In genomic region chr4:123917548-123918140, GRCm38 (mm10) we compare ENCODE assay signal across 8 mouse cellular contexts. TPM values are rescaled to one million over a fixed set of nuclear protein-coding genes. Genes with fewer than 3 reads are reported as not detected.
A peak's percentile ranks its signal among the peaks of the same experiment; 100 is the strongest.
DNase-seq lines count a peak whose midpoint lies in the region; ATAC-seq and TF ChIP-seq lines count a peak whose summit lies in the region.

4930535I16Rik (minus strand) TSS chr4:123918022.

- peak within 1 kb of the TSS; percentile 91 for H3K4me3 ChIP-seq in kidney, adult 2 months (ENCODE audit: insufficient read depth, low read depth, low read length)
- peak within 1 kb of the TSS; percentile 68 for H3K4me3 ChIP-seq in forebrain, embryonic 11.5 days (ENCODE audit: low read depth, low read length)
- H3K4me3 ChIP-seq in hindbrain, embryonic 16.5 days (ENCODE audit: low read length) = peak within 1 kb of the TSS; percentile 99
- H3K4me3 ChIP-seq in liver, postnatal 0 days (ENCODE audit: low read depth, low read length) = peak within 1 kb of the TSS; percentile 99
- H3K4me3 ChIP-seq in neural tube, embryonic 14.5 days (ENCODE audit: low read depth, low read length) = peak within 1 kb of the TSS; percentile 67

- WGBS in kidney, adult 2 months = under 1% methylated on average over 59 of the region's 63 CpGs
- WGBS in forebrain, embryonic 11.5 days = under 1% methylated on average over 49 of the region's 63 CpGs
- 0% methylated on average over 47 of the region's 63 CpGs for WGBS in hindbrain, embryonic 16.5 days
- WGBS in liver, postnatal 0 days (ENCODE audit: insufficient replicate concordance) = 0% methylated on average over 47 of the region's 63 CpGs
- 0% methylated on average over 52 of the region's 63 CpGs for WGBS in neural tube, embryonic 14.5 days

- no peak for TF ChIP-seq CTCF in kidney, adult 2 months (conservative IDR thresholded peaks at IDR 0.05; ENCODE audit: insufficient read depth, insufficient read length, low read depth, low read length)
- no peak for TF ChIP-seq CTCF in liver, postnatal 0 days (IDR thresholded peaks at IDR 0.05; ENCODE audit: low read depth)

- H3K4me2 ChIP-seq in forebrain, embryonic 11.5 days (ENCODE audit: low read depth, low read length, severe bottlenecking) = peak within 1 kb of the TSS; percentile 81
- peak within 1 kb of the TSS; percentile 81 for H3K4me2 ChIP-seq in hindbrain, embryonic 16.5 days (ENCODE audit: low read length)
- H3K4me2 ChIP-seq in liver, postnatal 0 days (ENCODE audit: low read depth, low read length) = peak within 1 kb of the TSS; percentile 86
- H3K4me2 ChIP-seq in neural tube, embryonic 14.5 days (ENCODE audit: low read depth, low read length) = peak within 1 kb of the TSS; percentile 93

- TF ChIP-seq POLR2A in kidney, adult 2 months (IDR thresholded peaks at IDR 0.05; ENCODE audit: low read depth, low read length) = peak; percentile 27

- DNase-seq in kidney, adult 2 months = peak; percentile 49
- no peak for DNase-seq in kidney, adult 8-10 months
- DNase-seq in R1 (ENCODE audit: low read depth, low spot score) = peak; percentile 45
- no peak for DNase-seq in forebrain, embryonic 11.5 days (ENCODE audit: low spot score)
- DNase-seq in liver, postnatal 0 days = peak; percentile 66
- no peak for DNase-seq in cerebellum, adult 8-10 months

- H3K36me3 ChIP-seq in kidney, adult 2 months (ENCODE audit: control insufficient read depth, insufficient read depth, low read length) = peaks cover 4% of the 10 kb centered on the region; the same call in 1 of the 2 replicates
- peaks cover 8% of the 10 kb centered on the region; the same call in 1 of the 2 replicates for H3K36me3 ChIP-seq in forebrain, embryonic 11.5 days (ENCODE audit: control insufficient read depth, insufficient read depth, low read length)
- H3K36me3 ChIP-seq in hindbrain, embryonic 16.5 days (ENCODE audit: control insufficient read depth, insufficient read depth, low read length) = peaks cover 9% of the 10 kb centered on the region
- H3K36me3 ChIP-seq in liver, postnatal 0 days (replicated peaks; ENCODE audit: insufficient read depth, low read length) = peaks cover 18% of the 10 kb centered on the region
- H3K36me3 ChIP-seq in neural tube, embryonic 14.5 days (ENCODE audit: control insufficient read depth, insufficient read depth, low read length) = 0 out of 2 replicates have a peak, but pooled peaks cover 7% of the 10 kb centered on the region

- peak; percentile 58 for ATAC-seq in forebrain, embryonic 11.5 days (replicated peaks; ENCODE audit: low FRiP score)
- ATAC-seq in hindbrain, embryonic 16.5 days = peak; percentile 65
- peak; percentile 41 for ATAC-seq in liver, postnatal 0 days
- peak; percentile 49; the same call in 1 of the 2 replicates for ATAC-seq in neural tube, embryonic 14.5 days (ENCODE audit: low read depth)

- no peaks in the 10 kb centered on the region for H3K27me3 ChIP-seq in kidney, adult 2 months (replicated peaks; ENCODE audit: control insufficient read depth, insufficient read depth, low read length)
- H3K27me3 ChIP-seq in forebrain, embryonic 11.5 days (ENCODE audit: control insufficient read depth, insufficient read depth, low read length) = no peaks in the 10 kb centered on the region
- H3K27me3 ChIP-seq in hindbrain, embryonic 16.5 days (replicated peaks; ENCODE audit: control insufficient read depth, insufficient read depth, low read length) = no peaks in the 10 kb centered on the region
- no peaks in the 10 kb centered on the region for H3K27me3 ChIP-seq in liver, postnatal 0 days (ENCODE audit: insufficient read depth, low read length)
- peaks cover 3% of the 10 kb centered on the region; the same call in 1 of the 2 replicates for H3K27me3 ChIP-seq in neural tube, embryonic 14.5 days (ENCODE audit: control insufficient read depth, insufficient read depth, low read length)

- H3K9ac ChIP-seq in forebrain, embryonic 11.5 days (ENCODE audit: low read length) = peak within 1 kb of the TSS; percentile 83
- peak within 1 kb of the TSS; percentile 98 for H3K9ac ChIP-seq in hindbrain, embryonic 16.5 days (ENCODE audit: low read depth, low read length)
- peak within 1 kb of the TSS; percentile 95 for H3K9ac ChIP-seq in liver, postnatal 0 days (replicated peaks)
- peak within 1 kb of the TSS; percentile 93 for H3K9ac ChIP-seq in neural tube, embryonic 14.5 days (replicated peaks; ENCODE audit: low read depth, low read length)

- H3K9me3 ChIP-seq in forebrain, embryonic 11.5 days (ENCODE audit: control insufficient read depth, low read length) = no peaks in the 10 kb centered on the region
- H3K9me3 ChIP-seq in hindbrain, embryonic 16.5 days (ENCODE audit: control insufficient read depth, low read length) = no peaks in the 10 kb centered on the region
- H3K9me3 ChIP-seq in liver, postnatal 0 days (ENCODE audit: low read length) = no peaks in the 10 kb centered on the region
- no peaks in the 10 kb centered on the region for H3K9me3 ChIP-seq in neural tube, embryonic 14.5 days (ENCODE audit: control insufficient read depth, low read length)

- TF ChIP-seq EP300 in liver, postnatal 0 days (IDR thresholded peaks at IDR 0.05; ENCODE audit: low read depth) = no peak

- H3K4me1 ChIP-seq in kidney, adult 2 months (ENCODE audit: control insufficient read depth, insufficient read depth, low read length) = peaks cover 13% of the 10 kb centered on the region; the same call in 1 of the 2 replicates
- peaks cover 14% of the 10 kb centered on the region for H3K4me1 ChIP-seq in forebrain, embryonic 11.5 days (replicated peaks; ENCODE audit: control insufficient read depth, insufficient read depth, low read length)
- H3K4me1 ChIP-seq in hindbrain, embryonic 16.5 days (ENCODE audit: control insufficient read depth, insufficient read depth, low read depth, low read length) = peaks cover 26% of the 10 kb centered on the region
- peaks cover 27% of the 10 kb centered on the region for H3K4me1 ChIP-seq in liver, postnatal 0 days (ENCODE audit: insufficient read depth)
- H3K4me1 ChIP-seq in neural tube, embryonic 14.5 days (ENCODE audit: control insufficient read depth, insufficient read depth, low read length) = peaks cover 22% of the 10 kb centered on the region

- H3K27ac ChIP-seq in kidney, adult 2 months (ENCODE audit: insufficient read depth, low read depth, low read length) = peak within 1 kb of the TSS; percentile 90
- H3K27ac ChIP-seq in forebrain, embryonic 11.5 days (ENCODE audit: low read depth, low read length) = peak within 1 kb of the TSS; percentile 70; the same call in 1 of the 2 replicates
- H3K27ac ChIP-seq in hindbrain, embryonic 16.5 days (ENCODE audit: low read depth, low read length) = peak within 1 kb of the TSS; percentile 86
- H3K27ac ChIP-seq in liver, postnatal 0 days (ENCODE audit: low read depth) = peak within 1 kb of the TSS; percentile 95
- H3K27ac ChIP-seq in neural tube, embryonic 14.5 days (ENCODE audit: low read depth, low read length) = peak within 1 kb of the TSS; percentile 76

RNA-seq across cellular contexts. Expression of gene 4930535I16Rik, which starts in this region (rescaled TPM):
- polyA plus RNA-seq in kidney, adult 2 months (2012; rRNA removed) = not detected in 2 replicates
- not detected in 2 replicates for polyA plus RNA-seq in forebrain, embryonic 11.5 days (2014; fragmentation: Nextera tagmentation; extraction: Ambion mirVana)
- polyA plus RNA-seq in hindbrain, embryonic 16.5 days (2015; fragmentation: Nextera tagmentation; extraction: Ambion mirVana) = not detected in 2 replicates
- polyA plus RNA-seq in liver, postnatal 0 days (2015; fragmentation: Nextera tagmentation; extraction: Ambion mirVana) = not detected in 2 replicates
- not detected in 2 replicates for polyA plus RNA-seq in neural tube, embryonic 14.5 days (2014; fragmentation: Nextera tagmentation; extraction: Ambion mirVana)

Comparison
In these comparisons a context has a peak if more than half of its experiments do, and no peak if none do; other contexts are left out.
1. Peak in DNase-seq, H3K4me3 ChIP-seq and H3K27ac ChIP-seq in kidney, adult 2 months; RNA of the gene not detected or under 1 TPM.
2. Peak in ATAC-seq, H3K4me3 ChIP-seq, H3K27ac ChIP-seq, H3K9ac ChIP-seq and H3K4me2 ChIP-seq in forebrain, embryonic 11.5 days; RNA of the gene not detected or under 1 TPM.
3. Peak in ATAC-seq, H3K4me3 ChIP-seq, H3K27ac ChIP-seq, H3K9ac ChIP-seq and H3K4me2 ChIP-seq in hindbrain, embryonic 16.5 days; RNA of the gene not detected or under 1 TPM.
4. Peak in DNase-seq, ATAC-seq, H3K4me3 ChIP-seq, H3K27ac ChIP-seq, H3K9ac ChIP-seq and H3K4me2 ChIP-seq in liver, postnatal 0 days; RNA of the gene not detected or under 1 TPM.
5. Peak in ATAC-seq, H3K4me3 ChIP-seq, H3K27ac ChIP-seq, H3K9ac ChIP-seq and H3K4me2 ChIP-seq in neural tube, embryonic 14.5 days; RNA of the gene not detected or under 1 TPM.